Mouse (Mus musculus): ENCODE measurements around the gene Bub1. TPM values are rescaled to one million over a fixed set of nuclear protein-coding genes. Genes with fewer than 3 reads are reported as not detected.

The Bub1 gene
- polyA plus RNA-seq (2016; fragmentation: Nextera tagmentation; extraction: Ambion mirVana): 45.3 and 48.6 TPM in 2 replicates

DNA sequence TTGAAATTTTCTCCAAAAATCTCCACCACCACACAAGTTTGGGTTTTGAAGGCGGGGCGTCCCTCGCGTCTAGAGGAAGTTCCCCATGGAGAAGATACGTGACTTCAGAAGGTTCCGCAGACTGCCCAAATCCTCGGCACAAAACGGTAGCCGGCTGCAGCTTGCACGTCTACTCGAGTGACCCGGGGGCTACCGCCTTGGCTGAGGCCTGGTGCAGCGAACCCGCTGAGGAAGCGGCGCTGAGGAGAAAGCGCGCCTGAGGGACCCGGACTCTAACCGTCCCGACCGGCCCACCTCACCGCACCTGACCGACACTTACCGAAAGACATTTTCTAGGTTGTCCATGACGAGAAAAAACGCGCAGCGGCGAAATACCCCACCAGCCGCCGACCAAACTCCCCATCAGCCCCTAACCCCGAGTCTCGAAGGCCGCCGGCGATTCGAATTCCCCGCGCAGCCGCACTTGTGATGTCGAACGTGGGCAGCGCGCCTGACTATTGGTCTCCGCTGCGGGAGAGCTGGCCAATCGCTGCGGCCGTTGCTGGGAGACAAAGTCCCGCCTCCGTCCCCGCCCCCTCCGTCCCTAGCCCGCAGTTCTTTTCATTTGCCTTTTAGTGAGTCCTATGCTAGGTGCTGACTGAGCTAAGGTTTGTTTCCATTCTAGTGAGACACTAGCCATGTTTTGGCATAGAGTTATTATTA lies at the start of gene Bub1:
TSS of gene Bub1 (minus strand) at position 465 of the 702 bp plus-strand sequence.
- Histone ChIP-seq H3K27me3 (replicated peaks) (0 out of 2 replicates have a peak, but pooled peaks cover 5% of the 10 kb centered on the region), H3K4me2 (replicated peaks) (peak within 1 kb of the TSS; percentile 77), H3K27ac (no peak within 1 kb of the TSS), H3K9me3 (no peaks in the 10 kb centered on the region), H3K4me1 (peaks cover 6% of the 10 kb centered on the region), H3K4me3 (peak within 1 kb of the TSS; percentile 60), H3K36me3 (no peaks in the 10 kb centered on the region; the same call in 1 of the 2 replicates), H3K9ac (peak within 1 kb of the TSS; percentile 40)
- ATAC-seq (ENCODE audit: low FRiP score, low read depth): peak; percentile 99
- WGBS: under 1% methylated on average over 56 of the region's 56 CpGs

DNA sequence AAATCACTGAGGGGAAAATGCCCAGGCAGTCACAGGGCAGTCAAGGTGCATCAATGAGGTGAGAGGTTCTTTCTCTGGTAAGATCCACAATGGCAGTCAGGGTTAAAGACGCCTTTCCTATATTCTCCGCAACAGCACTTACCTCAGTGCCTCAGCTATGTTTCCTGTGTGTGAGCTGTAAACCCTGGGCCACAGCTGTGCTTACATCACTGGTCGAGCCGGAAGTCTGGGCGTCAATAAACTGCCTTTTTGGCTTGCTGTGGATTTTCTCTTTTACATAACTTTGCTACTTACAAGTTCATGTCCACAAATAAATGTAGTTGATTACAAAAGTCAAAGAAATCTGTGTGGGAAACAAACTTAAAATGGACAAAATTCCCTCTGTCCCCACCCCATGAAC lies 49.4 kb upstream of the Bub1 start:
- Histone ChIP-seq H3K9ac (no peak overlapping the region), H3K9me3 (no peaks in the 10 kb centered on the region), H3K27me3 (replicated peaks) (no peaks in the 10 kb centered on the region), H3K27ac (no peak overlapping the region), H3K4me2 (replicated peaks) (no peak overlapping the region), H3K4me3 (no peak overlapping the region), H3K36me3 (no peaks in the 10 kb centered on the region), H3K4me1 (no peaks in the 10 kb centered on the region)
- WGBS: 82% methylated on average over 5 of the region's 5 CpGs
- ATAC-seq (ENCODE audit: low FRiP score, low read depth): no peak

DNA sequence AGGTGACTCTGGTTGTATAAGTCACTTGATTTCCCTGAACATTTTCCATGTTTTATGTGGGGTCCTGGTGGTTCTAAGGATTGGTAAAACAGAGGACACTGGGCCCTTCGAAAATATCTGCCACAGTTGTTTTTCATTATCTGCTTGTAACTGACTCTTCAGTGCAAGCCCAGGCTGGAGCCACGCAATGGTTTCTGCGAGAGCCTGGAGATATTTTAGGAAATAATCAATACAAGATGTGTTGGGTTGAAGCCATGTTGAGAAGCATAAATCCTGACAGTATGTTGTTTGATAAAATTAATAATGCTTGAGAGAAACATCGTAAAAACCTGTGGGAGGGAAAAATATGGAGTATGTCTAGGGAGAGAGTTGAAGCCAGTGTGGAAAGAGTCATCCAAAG lies 32.7 kb upstream of the Bub1 start:
- H3K4me2 ChIP-seq (replicated peaks): no peak overlapping the region
- no peak for ATAC-seq (ENCODE audit: low FRiP score, low read depth)
- no peaks in the 10 kb centered on the region for H3K4me1 ChIP-seq
- H3K9me3 ChIP-seq: no peaks in the 10 kb centered on the region
- 80% methylated on average over 4 of the region's 4 CpGs for WGBS
- no peak overlapping the region for H3K27ac ChIP-seq
- no peak overlapping the region for H3K4me3 ChIP-seq
- H3K27me3 ChIP-seq (replicated peaks): no peaks in the 10 kb centered on the region
- H3K36me3 ChIP-seq: no peaks in the 10 kb centered on the region
- no peak overlapping the region for H3K9ac ChIP-seq

DNA sequence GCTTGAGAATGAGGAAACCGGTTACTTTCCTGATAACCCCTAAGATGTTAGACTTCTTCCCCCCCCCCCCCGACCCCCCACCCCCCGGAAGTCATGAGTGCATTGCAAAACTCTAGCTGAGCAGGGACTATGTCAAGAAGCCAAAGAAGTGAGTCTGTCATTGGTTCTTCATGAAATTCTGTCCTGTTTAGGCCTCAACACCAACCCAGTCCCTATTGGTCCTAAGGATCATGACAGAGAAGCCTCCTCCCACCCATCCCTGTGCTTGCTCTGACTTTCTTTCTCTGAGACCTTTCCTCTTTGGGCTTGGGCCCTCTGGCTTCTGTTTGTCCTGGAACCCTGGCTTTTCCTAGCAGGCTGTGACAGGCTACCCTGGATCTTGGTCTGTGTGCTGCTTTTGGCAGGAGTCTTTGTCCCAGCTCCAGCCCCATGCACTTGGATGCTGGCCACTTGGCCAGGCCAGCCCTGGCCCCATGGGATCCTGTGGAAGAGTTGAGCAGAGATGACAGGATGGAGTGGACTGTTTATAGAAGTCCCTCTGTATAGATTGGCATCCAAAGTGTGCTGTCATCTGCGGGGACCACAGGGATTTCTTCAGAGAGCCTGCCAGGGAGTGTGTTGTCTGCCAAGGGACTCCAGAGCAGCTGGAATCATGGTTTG lies 22.8 kb upstream of the Bub1 start:
- H3K4me3 ChIP-seq: no peak overlapping the region
- no peak overlapping the region for H3K4me2 ChIP-seq (replicated peaks)
- no peak overlapping the region for H3K27ac ChIP-seq
- no peaks in the 10 kb centered on the region for H3K9me3 ChIP-seq
- no peaks in the 10 kb centered on the region for H3K27me3 ChIP-seq (replicated peaks)
- no peaks in the 10 kb centered on the region for H3K4me1 ChIP-seq
- WGBS: 60% methylated on average over 4 of the region's 4 CpGs
- H3K9ac ChIP-seq: no peak overlapping the region
- H3K36me3 ChIP-seq: no peaks in the 10 kb centered on the region
- ATAC-seq (ENCODE audit: low FRiP score, low read depth): no peak

DNA sequence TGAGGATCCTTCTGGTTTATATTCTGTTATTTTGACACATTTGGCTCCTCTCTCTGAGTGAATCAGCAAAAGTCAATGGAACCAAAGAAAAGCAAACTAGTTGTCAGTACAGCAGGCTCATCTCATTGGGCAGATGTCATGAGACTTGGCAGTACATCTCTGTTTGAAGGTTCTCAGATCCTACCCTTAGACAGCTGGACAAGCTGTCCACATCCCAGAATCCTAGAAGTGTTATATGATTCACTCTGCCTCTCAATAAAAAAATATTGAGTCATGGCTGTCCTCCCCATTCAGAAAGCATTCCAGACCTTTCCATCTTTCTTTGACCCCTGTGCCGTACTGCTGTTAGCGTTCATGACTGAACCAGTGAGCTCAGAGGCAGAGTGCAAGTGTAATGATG lies 18.7 kb upstream of the Bub1 start:
- ATAC-seq (ENCODE audit: low FRiP score, low read depth): no peak
- Histone ChIP-seq H3K27ac (no peak overlapping the region), H3K27me3 (replicated peaks) (no peaks in the 10 kb centered on the region), H3K9ac (no peak overlapping the region), H3K9me3 (no peaks in the 10 kb centered on the region), H3K36me3 (no peaks in the 10 kb centered on the region), H3K4me2 (replicated peaks) (no peak overlapping the region), H3K4me1 (no peaks in the 10 kb centered on the region), H3K4me3 (no peak overlapping the region)
- 90% methylated on average over 2 of the region's 2 CpGs for WGBS

DNA sequence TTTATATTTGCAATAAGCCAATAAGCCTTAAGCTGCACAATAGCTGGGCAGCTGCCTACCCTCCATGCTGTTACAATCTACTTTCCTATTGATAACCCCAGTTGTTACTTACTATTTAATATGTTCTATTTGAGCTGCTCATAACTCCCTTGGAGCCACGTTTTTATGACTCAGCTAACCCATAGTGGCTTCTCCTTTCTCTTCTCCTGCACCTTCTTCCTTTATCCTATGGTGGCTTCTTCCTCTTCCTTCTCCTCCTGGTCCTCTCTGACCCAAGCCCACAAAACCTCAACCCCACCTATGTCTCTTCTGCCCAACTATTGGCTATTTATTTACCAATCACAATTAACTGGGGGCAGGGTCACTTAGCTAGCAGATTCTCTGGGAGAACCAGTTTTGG lies 14.9 kb upstream of the Bub1 start:
- Histone ChIP-seq H3K4me3 (no peak overlapping the region), H3K4me2 (replicated peaks) (no peak overlapping the region), H3K9ac (no peak overlapping the region), H3K36me3 (no peaks in the 10 kb centered on the region), H3K9me3 (no peaks in the 10 kb centered on the region), H3K27me3 (replicated peaks) (no peaks in the 10 kb centered on the region), H3K27ac (no peak overlapping the region), H3K4me1 (no peaks in the 10 kb centered on the region)
- 27% methylated on average over 1 of the region's 1 CpGs for WGBS
- no peak for ATAC-seq (ENCODE audit: low FRiP score, low read depth)

DNA sequence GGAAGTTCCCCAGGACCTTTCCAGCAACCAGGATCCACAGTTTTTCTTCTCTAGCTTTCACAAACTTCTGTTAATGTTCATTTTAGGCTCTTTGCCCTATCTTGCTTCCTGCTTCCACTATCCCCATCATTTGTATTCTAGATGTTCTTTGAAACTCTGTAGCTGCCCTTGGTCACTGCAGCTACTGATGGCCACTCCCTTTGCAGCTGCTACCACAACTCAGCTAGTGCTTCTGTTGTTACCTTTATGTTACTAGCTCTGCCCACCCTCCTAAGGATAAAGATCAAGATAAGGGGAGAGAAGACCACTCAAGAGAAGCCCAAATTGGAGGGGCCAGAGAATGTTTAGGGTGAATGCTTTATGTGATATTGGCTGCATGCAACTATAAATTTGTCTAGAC lies 14.3 kb upstream of the Bub1 start:
- Histone ChIP-seq H3K4me2 (replicated peaks) (no peak overlapping the region), H3K36me3 (no peaks in the 10 kb centered on the region), H3K9ac (no peak overlapping the region), H3K4me1 (no peaks in the 10 kb centered on the region), H3K27ac (no peak overlapping the region), H3K27me3 (replicated peaks) (0 out of 2 replicates have a peak, but pooled peaks cover under 1% of the 10 kb centered on the region), H3K4me3 (no peak overlapping the region), H3K9me3 (no peaks in the 10 kb centered on the region)
- ATAC-seq (ENCODE audit: low FRiP score, low read depth): no peak

DNA sequence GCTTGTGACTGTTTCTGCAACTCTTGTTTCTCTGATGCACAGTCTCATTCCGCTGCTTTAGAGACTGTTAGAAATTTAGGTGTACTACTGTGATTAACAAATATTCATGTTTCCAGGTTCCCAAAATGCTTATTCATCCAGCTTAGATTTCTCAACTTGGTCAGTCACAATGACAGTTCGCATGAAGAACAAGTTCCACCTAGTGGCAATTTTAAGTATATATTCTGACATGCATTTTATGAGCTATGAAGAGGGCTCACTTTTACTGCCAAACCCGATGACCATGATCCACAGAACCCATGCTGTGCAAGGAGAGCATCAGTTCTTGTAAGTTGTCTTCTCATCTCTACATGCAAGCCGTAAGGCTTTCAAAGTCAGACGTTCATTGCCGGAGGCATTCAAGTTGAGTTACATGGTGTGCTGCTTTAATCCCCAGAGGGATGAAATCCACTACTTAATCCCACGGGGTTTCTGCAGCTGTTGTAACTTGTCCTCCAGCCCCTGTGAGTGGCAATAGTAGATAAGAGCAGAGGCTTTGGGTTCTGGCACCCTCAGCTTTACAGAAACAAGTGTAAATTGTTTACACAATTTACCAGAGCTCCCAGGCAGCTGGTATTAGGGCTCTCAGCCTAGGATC lies 13.8 kb upstream of the Bub1 start:
- Histone ChIP-seq H3K9me3 (no peaks in the 10 kb centered on the region), H3K4me3 (no peak overlapping the region), H3K4me2 (replicated peaks) (no peak overlapping the region), H3K36me3 (no peaks in the 10 kb centered on the region), H3K9ac (no peak overlapping the region), H3K4me1 (no peaks in the 10 kb centered on the region), H3K27me3 (replicated peaks) (0 out of 2 replicates have a peak, but pooled peaks cover 3% of the 10 kb centered on the region), H3K27ac (no peak overlapping the region)
- WGBS: 66% methylated on average over 7 of the region's 7 CpGs
- ATAC-seq (ENCODE audit: low FRiP score, low read depth): no peak

DNA sequence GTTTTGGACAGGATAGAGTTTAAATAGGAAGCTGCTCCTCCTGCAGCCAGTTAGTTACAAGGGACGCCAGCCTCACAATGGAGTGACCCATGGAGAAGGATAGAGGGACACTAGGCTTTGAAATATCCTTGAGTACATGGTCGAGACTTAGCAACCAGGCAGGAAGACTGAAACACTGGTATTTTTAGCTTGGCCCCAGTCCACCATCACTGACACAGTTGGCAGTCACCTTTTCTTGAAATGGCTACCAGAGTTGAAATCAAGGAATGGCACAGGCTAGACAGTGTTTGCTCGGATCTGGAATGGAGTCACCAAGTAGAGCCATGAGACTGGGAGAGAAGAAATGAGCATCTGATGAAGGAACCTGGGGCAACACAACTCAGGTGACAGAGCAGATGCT lies 10.8 kb upstream of the Bub1 start:
- Histone ChIP-seq H3K27ac (no peak overlapping the region), H3K4me3 (no peak overlapping the region), H3K36me3 (no peaks in the 10 kb centered on the region), H3K4me2 (replicated peaks) (no peak overlapping the region), H3K4me1 (no peaks in the 10 kb centered on the region), H3K9me3 (no peaks in the 10 kb centered on the region), H3K27me3 (replicated peaks) (peaks cover 21% of the 10 kb centered on the region), H3K9ac (no peak overlapping the region)
- no peak for ATAC-seq (ENCODE audit: low FRiP score, low read depth)
- 81% methylated on average over 3 of the region's 3 CpGs for WGBS

DNA sequence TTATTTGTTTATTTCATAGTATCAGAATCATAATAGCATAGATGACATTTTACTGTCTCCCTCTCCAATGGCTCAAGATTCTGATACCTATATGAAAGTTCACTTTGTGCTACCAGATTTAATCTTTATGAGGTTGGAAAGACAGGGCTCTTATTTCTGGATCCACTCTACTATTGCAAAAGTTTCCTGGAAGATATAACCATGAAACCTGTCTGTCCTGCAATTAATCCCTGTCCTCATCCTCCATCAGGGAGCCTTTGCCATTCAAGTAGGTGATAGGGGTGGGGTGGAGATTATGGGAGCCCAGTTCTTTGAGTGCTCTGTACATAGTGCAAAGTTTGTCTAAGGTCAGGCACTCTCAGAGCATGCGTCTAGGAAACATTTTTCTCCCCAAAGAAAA lies 9.7 kb upstream of the Bub1 start:
- H3K4me2 ChIP-seq (replicated peaks): no peak overlapping the region
- no peak overlapping the region for H3K9ac ChIP-seq
- no peaks in the 10 kb centered on the region for H3K9me3 ChIP-seq
- no peak overlapping the region for H3K27ac ChIP-seq
- no peak for ATAC-seq (ENCODE audit: low FRiP score, low read depth)
- peaks cover 21% of the 10 kb centered on the region for H3K27me3 ChIP-seq (replicated peaks)
- H3K4me3 ChIP-seq: no peak overlapping the region
- 91% methylated on average over 1 of the region's 1 CpGs for WGBS
- no peaks in the 10 kb centered on the region for H3K4me1 ChIP-seq
- H3K36me3 ChIP-seq: no peaks in the 10 kb centered on the region

DNA sequence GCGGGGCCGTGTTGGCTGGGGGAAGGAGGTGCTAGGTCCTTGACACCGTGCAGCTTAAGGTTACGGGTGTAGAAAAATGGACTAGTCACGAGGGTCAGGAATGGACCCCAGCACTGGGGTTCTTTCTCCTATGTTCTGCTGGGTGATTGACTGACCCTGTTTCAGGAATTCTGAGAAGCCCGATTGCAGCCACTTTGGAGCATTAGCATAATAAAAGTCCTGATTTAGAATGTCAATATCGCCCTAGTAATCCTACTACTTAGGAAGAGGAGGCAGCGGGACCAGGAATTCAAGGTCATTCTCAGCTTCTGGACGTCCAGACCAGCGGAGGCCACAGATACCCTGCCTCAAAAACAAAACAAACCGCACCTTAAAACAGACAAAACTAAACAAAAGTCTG lies 7.8 kb upstream of the Bub1 start:
- no peaks in the 10 kb centered on the region for H3K9me3 ChIP-seq
- peaks cover 23% of the 10 kb centered on the region for H3K27me3 ChIP-seq (replicated peaks)
- H3K4me1 ChIP-seq: no peaks in the 10 kb centered on the region
- H3K9ac ChIP-seq: no peak overlapping the region
- 12% methylated on average over 11 of the region's 11 CpGs for WGBS
- ATAC-seq (ENCODE audit: low FRiP score, low read depth): no peak
- no peaks in the 10 kb centered on the region for H3K36me3 ChIP-seq
- H3K4me3 ChIP-seq: no peak overlapping the region
- no peak overlapping the region for H3K27ac ChIP-seq
- no peak overlapping the region for H3K4me2 ChIP-seq (replicated peaks)

DNA sequence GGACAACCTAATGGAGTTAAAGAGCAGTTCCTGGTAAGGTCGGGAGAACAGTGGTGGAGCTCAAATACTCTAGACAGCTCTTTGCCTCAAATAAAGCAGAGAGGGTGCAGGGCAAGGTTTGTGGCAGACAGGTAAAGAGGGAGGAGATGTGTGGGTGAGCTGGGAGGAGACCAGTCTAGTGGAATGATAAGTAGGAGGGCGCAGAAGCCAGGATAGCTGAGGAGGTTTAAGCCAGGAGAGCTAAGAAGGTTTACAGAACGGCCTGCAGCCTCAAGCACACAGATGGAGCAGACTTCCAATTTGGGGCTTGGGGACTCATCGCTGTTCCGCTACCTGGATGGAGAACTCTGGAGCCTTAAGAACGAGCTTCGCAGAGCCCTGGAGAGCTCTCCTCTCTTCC lies 6.9 kb upstream of the Bub1 start, which contains the start of gene Acoxl:
TSS of gene Acoxl (plus strand) at position 301 of the 400 bp plus-strand sequence.
- Histone ChIP-seq H3K9ac (no peak within 1 kb of the TSS), H3K27ac (no peak within 1 kb of the TSS), H3K4me3 (no peak within 1 kb of the TSS), H3K4me2 (replicated peaks) (no peak within 1 kb of the TSS), H3K4me1 (no peaks in the 10 kb centered on the region), H3K36me3 (no peaks in the 10 kb centered on the region), H3K9me3 (no peaks in the 10 kb centered on the region), H3K27me3 (replicated peaks) (peaks cover 26% of the 10 kb centered on the region)
- ATAC-seq (ENCODE audit: low FRiP score, low read depth): no peak
- WGBS: 77% methylated on average over 7 of the region's 7 CpGs
